Mouse (Mus musculus): ENCODE data around the gene Dhx15. TPM values are rescaled to one million over a fixed set of nuclear protein-coding genes. Genes with fewer than 3 reads are reported as not detected.

Dhx15 gene
- polyA plus RNA-seq, 1 experiment from 2014 or later = 174 TPM

- Histone ChIP-seq H3K4me1 (replicated peaks) (0 out of 2 replicates have a peak, but pooled peaks cover 9% of the 10 kb centered on the region), H3K36me3 (no peaks in the 10 kb centered on the region), H3K27ac (no peak overlapping the region), H3K27me3 (ENCODE audit: insufficient read depth, poor library complexity, severe bottlenecking) (no peaks in the 10 kb centered on the region), H3K4me3 (no peak overlapping the region), H3K9me3 (no peaks in the 10 kb centered on the region)
- DNase-seq (ENCODE audit: low spot score) = no peak
- 82% methylated on average over 6 of the region's 6 CpGs for WGBS
Measured at GRCm38 (mm10) chr5:52218238-52218637, 27.9 kb upstream of the Dhx15 start.

- no peak for DNase-seq (ENCODE audit: low spot score)
- no peak overlapping the region for H3K27ac ChIP-seq
- no peaks in the 10 kb centered on the region for H3K36me3 ChIP-seq
- 0 out of 2 replicates have a peak, but pooled peaks cover 5% of the 10 kb centered on the region for H3K4me1 ChIP-seq (replicated peaks)
- H3K4me3 ChIP-seq = no peak overlapping the region
- 89% methylated on average over 7 of the region's 7 CpGs for WGBS
- H3K9me3 ChIP-seq = no peaks in the 10 kb centered on the region
- H3K27me3 ChIP-seq (ENCODE audit: insufficient read depth, poor library complexity, severe bottlenecking) = no peaks in the 10 kb centered on the region
Measured at GRCm38 (mm10) chr5:52213143-52213900, 23.0 kb upstream of the Dhx15 start.

GRCm38 (mm10) chr5:52191180-52191468, 810 bp upstream of the Dhx15 start:
- H3K4me1 ChIP-seq (replicated peaks) = peaks cover 20% of the 10 kb centered on the region
- H3K36me3 ChIP-seq = peaks cover 6% of the 10 kb centered on the region
- H3K9me3 ChIP-seq = no peaks in the 10 kb centered on the region
- H3K27me3 ChIP-seq (ENCODE audit: insufficient read depth, poor library complexity, severe bottlenecking) = no peaks in the 10 kb centered on the region
- DNase-seq (ENCODE audit: low spot score) = no peak
- no peak overlapping the region for H3K27ac ChIP-seq
- WGBS = 47% methylated on average over 1 of the region's 1 CpGs
- peak overlapping the region; percentile 98 for H3K4me3 ChIP-seq

GRCm38 (mm10) chr5:52189664-52190365, 499 bp downstream of the Dhx15 start:
- peak overlapping the region; percentile 98 for H3K4me3 ChIP-seq
- H3K27ac ChIP-seq = peak overlapping the region; percentile 100
- peak; percentile 70 for DNase-seq (ENCODE audit: low spot score)
- H3K4me1 ChIP-seq (replicated peaks) = peaks cover 23% of the 10 kb centered on the region
- under 1% methylated on average over 63 of the region's 63 CpGs for WGBS
- no peaks in the 10 kb centered on the region for H3K27me3 ChIP-seq (ENCODE audit: insufficient read depth, poor library complexity, severe bottlenecking)
- H3K9me3 ChIP-seq = no peaks in the 10 kb centered on the region
- peaks cover 7% of the 10 kb centered on the region for H3K36me3 ChIP-seq

GRCm38 (mm10) chr5:52188206-52188605, 2.1 kb downstream of the Dhx15 start:
- Histone ChIP-seq H3K27me3 (ENCODE audit: insufficient read depth, poor library complexity, severe bottlenecking) (no peaks in the 10 kb centered on the region), H3K27ac (no peak overlapping the region), H3K4me3 (peak overlapping the region; percentile 98), H3K9me3 (no peaks in the 10 kb centered on the region), H3K36me3 (peaks cover 24% of the 10 kb centered on the region), H3K4me1 (replicated peaks) (peaks cover 23% of the 10 kb centered on the region)
- no peak for DNase-seq (ENCODE audit: low spot score)
- 30% methylated on average over 3 of the region's 3 CpGs for WGBS

- WGBS = 94% methylated on average over 1 of the region's 1 CpGs
- H3K4me1 ChIP-seq (replicated peaks) = no peaks in the 10 kb centered on the region
- H3K27ac ChIP-seq = no peak overlapping the region
- peaks cover 67% of the 10 kb centered on the region for H3K36me3 ChIP-seq
- no peaks in the 10 kb centered on the region for H3K27me3 ChIP-seq (ENCODE audit: insufficient read depth, poor library complexity, severe bottlenecking)
- no peak overlapping the region for H3K4me3 ChIP-seq
- no peaks in the 10 kb centered on the region for H3K9me3 ChIP-seq
- DNase-seq (ENCODE audit: low spot score) = no peak
Measured at GRCm38 (mm10) chr5:52177326-52177725, 13.0 kb downstream of the Dhx15 start.

GRCm38 (mm10) chr5:52168468-52168867, 21.8 kb downstream of the Dhx15 start:
- DNase-seq (ENCODE audit: low spot score) = no peak
- H3K27ac ChIP-seq = no peak overlapping the region
- peaks cover 77% of the 10 kb centered on the region for H3K36me3 ChIP-seq
- no peak overlapping the region for H3K4me3 ChIP-seq
- H3K9me3 ChIP-seq = no peaks in the 10 kb centered on the region
- no peaks in the 10 kb centered on the region for H3K4me1 ChIP-seq (replicated peaks)
- 71% methylated on average over 2 of the region's 2 CpGs for WGBS
- no peaks in the 10 kb centered on the region for H3K27me3 ChIP-seq (ENCODE audit: insufficient read depth, poor library complexity, severe bottlenecking)

GRCm38 (mm10) chr5:52149138-52149537, 41.2 kb downstream of the Dhx15 start:
- no peak for DNase-seq (ENCODE audit: low spot score)
- H3K36me3 ChIP-seq = peaks cover 88% of the 10 kb centered on the region
- WGBS = 96% methylated on average over 3 of the region's 3 CpGs
- no peaks in the 10 kb centered on the region for H3K9me3 ChIP-seq
- H3K4me3 ChIP-seq = no peak overlapping the region
- no peaks in the 10 kb centered on the region for H3K4me1 ChIP-seq (replicated peaks)
- H3K27me3 ChIP-seq (ENCODE audit: insufficient read depth, poor library complexity, severe bottlenecking) = no peaks in the 10 kb centered on the region
- H3K27ac ChIP-seq = no peak overlapping the region

GRCm38 (mm10) chr5:52147141-52147540, 43.2 kb downstream of the Dhx15 start:
- Histone ChIP-seq H3K36me3 (peaks cover 84% of the 10 kb centered on the region), H3K27ac (no peak overlapping the region), H3K4me1 (replicated peaks) (no peaks in the 10 kb centered on the region), H3K27me3 (ENCODE audit: insufficient read depth, poor library complexity, severe bottlenecking) (no peaks in the 10 kb centered on the region), H3K4me3 (no peak overlapping the region), H3K9me3 (no peaks in the 10 kb centered on the region)
- DNase-seq (ENCODE audit: low spot score) = no peak
- WGBS = 93% methylated on average over 4 of the region's 4 CpGs

GRCm38 (mm10) chr5:52145684-52146083, 44.6 kb downstream of the Dhx15 start:
- H3K27me3 ChIP-seq (ENCODE audit: insufficient read depth, poor library complexity, severe bottlenecking) = no peaks in the 10 kb centered on the region
- 91% methylated on average over 6 of the region's 6 CpGs for WGBS
- no peak for DNase-seq (ENCODE audit: low spot score)
- H3K27ac ChIP-seq = no peak overlapping the region
- H3K9me3 ChIP-seq = no peaks in the 10 kb centered on the region
- H3K4me1 ChIP-seq (replicated peaks) = no peaks in the 10 kb centered on the region
- no peak overlapping the region for H3K4me3 ChIP-seq
- H3K36me3 ChIP-seq = peaks cover 80% of the 10 kb centered on the region

GRCm38 (mm10) chr5:52141936-52142335, 48.4 kb downstream of the Dhx15 start:
- Histone ChIP-seq H3K9me3 (no peaks in the 10 kb centered on the region), H3K27me3 (ENCODE audit: insufficient read depth, poor library complexity, severe bottlenecking) (no peaks in the 10 kb centered on the region), H3K36me3 (peaks cover 80% of the 10 kb centered on the region), H3K4me3 (no peak overlapping the region), H3K27ac (no peak overlapping the region), H3K4me1 (replicated peaks) (no peaks in the 10 kb centered on the region)
- no peak for DNase-seq (ENCODE audit: low spot score)
- WGBS = 90% methylated on average over 9 of the region's 9 CpGs

GRCm38 (mm10) chr5:52138819-52139218, 51.5 kb downstream of the Dhx15 start:
- Histone ChIP-seq H3K27me3 (ENCODE audit: insufficient read depth, poor library complexity, severe bottlenecking) (no peaks in the 10 kb centered on the region), H3K9me3 (no peaks in the 10 kb centered on the region), H3K4me3 (no peak overlapping the region), H3K36me3 (peaks cover 67% of the 10 kb centered on the region), H3K27ac (no peak overlapping the region), H3K4me1 (replicated peaks) (no peaks in the 10 kb centered on the region)
- WGBS = 91% methylated on average over 6 of the region's 6 CpGs
- no peak for DNase-seq (ENCODE audit: low spot score)

- Histone ChIP-seq H3K36me3 (peaks cover 63% of the 10 kb centered on the region), H3K4me3 (no peak overlapping the region), H3K27ac (no peak overlapping the region), H3K27me3 (ENCODE audit: insufficient read depth, poor library complexity, severe bottlenecking) (no peaks in the 10 kb centered on the region), H3K9me3 (no peaks in the 10 kb centered on the region), H3K4me1 (replicated peaks) (no peaks in the 10 kb centered on the region)
- WGBS = 94% methylated on average over 11 of the region's 11 CpGs
- DNase-seq (ENCODE audit: low spot score) = no peak
Measured at GRCm38 (mm10) chr5:52138134-52138533, 52.2 kb downstream of the Dhx15 start.

Measured in hindbrain, embryonic 10.5 days (tissue).